Mouse (Mus musculus): ENCODE measurements around the gene Rars. TPM values are rescaled to one million over a fixed set of nuclear protein-coding genes. Genes with fewer than 3 reads are reported as not detected.
A peak's percentile ranks its signal among the peaks of the same experiment; 100 is the strongest.
"Not testable (repeated sequence)": the region's sequence is repeated elsewhere in the genome, so short reads cannot be mapped to it uniquely, and the experiment has no call there.

The Rars gene
- polyA plus RNA-seq, 1 experiment from 2014 or later, result 93.4 TPM

GRCm38 (mm10) chr11:35837156-35838126 lies 3.1 kb upstream of the Rars start:
- 76% methylated on average over 5 of the region's 5 CpGs for WGBS
- no peaks in the 10 kb centered on the region for H3K27me3 ChIP-seq
- no peak overlapping the region for H3K9ac ChIP-seq
- H3K4me2 ChIP-seq, result peak overlapping the region; percentile 60
- 0 out of 2 replicates have a peak overlapping the region, but pooled peaks have one; percentile 18 for H3K27ac ChIP-seq
- H3K9me3 ChIP-seq (replicated peaks), result no peaks in the 10 kb centered on the region
- peaks cover 16% of the 10 kb centered on the region for H3K4me1 ChIP-seq
- no peak for ATAC-seq (replicated peaks; ENCODE audit: low FRiP score)
- peaks cover 23% of the 10 kb centered on the region for H3K36me3 ChIP-seq
- H3K4me3 ChIP-seq (replicated peaks), result peak overlapping the region; percentile 35

- Histone ChIP-seq H3K27me3 (no peaks in the 10 kb centered on the region), H3K9me3 (replicated peaks) (no peaks in the 10 kb centered on the region), H3K4me3 (replicated peaks) (peak overlapping the region; percentile 71), H3K4me1 (peaks cover 15% of the 10 kb centered on the region), H3K4me2 (peak overlapping the region; percentile 62), H3K36me3 (peaks cover 44% of the 10 kb centered on the region), H3K27ac (no peak overlapping the region), H3K9ac (peak overlapping the region; percentile 73)
- WGBS, result 81% methylated on average over 6 of the region's 6 CpGs
- ATAC-seq (replicated peaks; ENCODE audit: low FRiP score), result no peak
These were observed 1.0 kb downstream of the Rars start for GRCm38 (mm10) chr11:35833270-35833669.

GRCm38 (mm10) chr11:35832139-35832538 lies 2.2 kb downstream of the Rars start:
- Histone ChIP-seq H3K4me2 (no peak overlapping the region), H3K27ac (no peak overlapping the region), H3K27me3 (no peaks in the 10 kb centered on the region), H3K9me3 (replicated peaks) (no peaks in the 10 kb centered on the region), H3K9ac (no peak overlapping the region), H3K36me3 (peaks cover 52% of the 10 kb centered on the region), H3K4me1 (peaks cover 10% of the 10 kb centered on the region), H3K4me3 (replicated peaks) (no peak overlapping the region)
- ATAC-seq (replicated peaks; ENCODE audit: low FRiP score), result no peak
- WGBS, result 75% methylated on average over 4 of the region's 4 CpGs

- H3K4me2 ChIP-seq, result no peak overlapping the region
- no peaks in the 10 kb centered on the region for H3K27me3 ChIP-seq
- no peaks in the 10 kb centered on the region for H3K9me3 ChIP-seq (replicated peaks)
- no peak overlapping the region for H3K27ac ChIP-seq
- no peaks in the 10 kb centered on the region for H3K4me1 ChIP-seq
- no peak for ATAC-seq (replicated peaks; ENCODE audit: low FRiP score)
- H3K4me3 ChIP-seq (replicated peaks), result no peak overlapping the region
- 91% methylated on average over 6 of the region's 6 CpGs for WGBS
- peaks cover 94% of the 10 kb centered on the region for H3K36me3 ChIP-seq
- H3K9ac ChIP-seq, result no peak overlapping the region
These were observed 6.6 kb downstream of the Rars start for GRCm38 (mm10) chr11:35827714-35828113.

GRCm38 (mm10) chr11:35816316-35816715 lies 18.0 kb downstream of the Rars start:
- Histone ChIP-seq H3K36me3 (peaks cover 97% of the 10 kb centered on the region), H3K27me3 (no peaks in the 10 kb centered on the region), H3K9ac (no peak overlapping the region), H3K4me1 (no peaks in the 10 kb centered on the region), H3K4me3 (replicated peaks) (no peak overlapping the region), H3K4me2 (no peak overlapping the region), H3K27ac (no peak overlapping the region), H3K9me3 (replicated peaks) (no peaks in the 10 kb centered on the region)
- WGBS, result 91% methylated on average over 12 of the region's 12 CpGs
- ATAC-seq (replicated peaks; ENCODE audit: low FRiP score), result no peak

GRCm38 (mm10) chr11:35811458-35811857 lies 22.8 kb downstream of the Rars start:
- Histone ChIP-seq H3K4me1 (no peaks in the 10 kb centered on the region), H3K4me2 (no peak overlapping the region), H3K9ac (no peak overlapping the region), H3K27ac (no peak overlapping the region), H3K4me3 (replicated peaks) (no peak overlapping the region), H3K27me3 (no peaks in the 10 kb centered on the region), H3K9me3 (replicated peaks) (no peaks in the 10 kb centered on the region), H3K36me3 (peaks cover 100% of the 10 kb centered on the region)
- WGBS, result 89% methylated on average over 10 of the region's 10 CpGs
- ATAC-seq (replicated peaks; ENCODE audit: low FRiP score), result no peak

- Histone ChIP-seq H3K9ac (no peak overlapping the region), H3K36me3 (peaks cover 4% of the 10 kb centered on the region; the same call in 1 of the 2 replicates), H3K4me1 (peaks cover 14% of the 10 kb centered on the region), H3K27ac (no peak overlapping the region), H3K27me3 (peaks cover 39% of the 10 kb centered on the region), H3K4me3 (replicated peaks) (no peak overlapping the region), H3K4me2 (no peak overlapping the region), H3K9me3 (replicated peaks) (no peaks in the 10 kb centered on the region)
- WGBS, result 74% methylated on average over 5 of the region's 5 CpGs
- no peak for ATAC-seq (replicated peaks; ENCODE audit: low FRiP score)
These were observed 33.0 kb downstream of the Rars start for GRCm38 (mm10) chr11:35801332-35801731.

GRCm38 (mm10) chr11:35798874-35799273 lies 35.4 kb downstream of the Rars start, which contains the start of gene Fbll1:
Gene Fbll1 (minus strand): TSS chr11:35798884.
- WGBS, result 16% methylated on average over 11 of the region's 11 CpGs
- H3K27me3 ChIP-seq, result peaks cover 56% of the 10 kb centered on the region
- no peak for ATAC-seq (replicated peaks; ENCODE audit: low FRiP score)

GRCm38 (mm10) chr11:35798495-35798820 lies 35.8 kb downstream of the Rars start:
- Histone ChIP-seq H3K9me3 (replicated peaks) (no peaks in the 10 kb centered on the region), H3K36me3 (no peaks in the 10 kb centered on the region), H3K4me2 (peak overlapping the region; percentile 71), H3K4me1 (peaks cover 14% of the 10 kb centered on the region), H3K27me3 (peaks cover 56% of the 10 kb centered on the region), H3K27ac (no peak overlapping the region), H3K4me3 (replicated peaks) (peak overlapping the region; percentile 42), H3K9ac (no peak overlapping the region)
- no peak for ATAC-seq (replicated peaks; ENCODE audit: low FRiP score)
- WGBS, result 4% methylated on average over 23 of the region's 23 CpGs

More at GRCm38 (mm10) chr11:35798874-35799273, 35.4 kb downstream of the Rars start, which contains the start of gene Fbll1:
- Histone ChIP-seq H3K27ac (no peak within 1 kb of the TSS), H3K36me3 (no peaks in the 10 kb centered on the region), H3K4me3 (replicated peaks) (peak within 1 kb of the TSS; percentile 42), H3K9me3 (replicated peaks) (no peaks in the 10 kb centered on the region), H3K4me2 (peak within 1 kb of the TSS; percentile 71), H3K4me1 (peaks cover 14% of the 10 kb centered on the region), H3K9ac (no peak within 1 kb of the TSS)

- Histone ChIP-seq H3K27ac (no peak overlapping the region), H3K27me3 (peaks cover 56% of the 10 kb centered on the region), H3K4me2 (peak overlapping the region; percentile 71), H3K4me1 (peaks cover 14% of the 10 kb centered on the region), H3K36me3 (no peaks in the 10 kb centered on the region), H3K9me3 (replicated peaks) (no peaks in the 10 kb centered on the region), H3K4me3 (replicated peaks) (peak overlapping the region; percentile 42), H3K9ac (no peak overlapping the region)
- 3% methylated on average over 84 of the region's 86 CpGs for WGBS
- no peak for ATAC-seq (replicated peaks; ENCODE audit: low FRiP score)
These were observed 36.4 kb downstream of the Rars start for GRCm38 (mm10) chr11:35797751-35798494.

GRCm38 (mm10) chr11:35792800-35793199 lies 41.5 kb downstream of the Rars start:
- H3K4me3 ChIP-seq (replicated peaks); ATAC-seq (replicated peaks; ENCODE audit: low FRiP score): not testable (repeated sequence)
- 78% methylated on average over 5 of the region's 5 CpGs for WGBS

GRCm38 (mm10) chr11:35788443-35788842 lies 45.9 kb downstream of the Rars start:
- no peaks in the 10 kb centered on the region for H3K4me1 ChIP-seq
- WGBS, result 82% methylated on average over 2 of the region's 2 CpGs
- no peak overlapping the region for H3K9ac ChIP-seq
- no peak overlapping the region for H3K4me3 ChIP-seq (replicated peaks)
- no peak overlapping the region for H3K4me2 ChIP-seq
- no peaks in the 10 kb centered on the region for H3K27me3 ChIP-seq
- ATAC-seq (replicated peaks; ENCODE audit: low FRiP score), result no peak
- no peak overlapping the region for H3K27ac ChIP-seq
- H3K9me3 ChIP-seq (replicated peaks), result no peaks in the 10 kb centered on the region
- H3K36me3 ChIP-seq, result peaks cover 65% of the 10 kb centered on the region

More at GRCm38 (mm10) chr11:35792800-35793199, 41.5 kb downstream of the Rars start:
- peaks cover 31% of the 10 kb centered on the region for H3K27me3 ChIP-seq
- H3K27ac ChIP-seq; H3K4me2 ChIP-seq; H3K4me1 ChIP-seq; H3K9ac ChIP-seq; H3K9me3 ChIP-seq (replicated peaks): not testable (repeated sequence)
- peaks cover 32% of the 10 kb centered on the region for H3K36me3 ChIP-seq
